ENCODE assay signal across 8 mouse cellular contexts in the genomic region with DNA sequence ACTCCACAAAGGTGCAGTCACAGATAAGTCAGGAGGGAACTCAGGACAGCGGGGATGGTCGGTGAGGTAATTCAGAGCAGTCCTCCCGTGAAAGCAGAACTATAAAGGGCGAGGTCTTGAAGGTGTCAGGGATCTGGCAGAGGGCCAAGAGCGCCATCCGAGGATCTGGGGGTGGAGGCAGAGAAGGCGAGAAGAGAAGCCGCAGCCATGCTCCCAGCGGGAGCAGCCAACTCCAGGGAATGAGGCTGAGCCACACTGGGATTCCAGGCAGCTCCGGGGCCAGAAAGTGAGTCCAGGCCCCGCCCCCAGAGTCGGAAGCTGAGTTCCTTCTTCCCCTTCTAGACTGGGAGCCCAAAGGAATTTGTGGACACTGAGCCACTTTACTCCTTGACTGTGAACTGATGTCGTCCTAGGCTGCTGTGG. TPM values are rescaled to one million over a fixed set of nuclear protein-coding genes. Genes with fewer than 3 reads are reported as not detected.
A peak's percentile ranks its signal among the peaks of the same experiment; 100 is the strongest.
DNase-seq lines count a peak whose midpoint lies in the region; ATAC-seq lines count a peak whose summit lies in the region.

No protein-coding gene starts in this region.

- no peaks in the 10 kb centered on the region for H3K27me3 ChIP-seq in intestine, embryonic 15.5 days (replicated peaks)
- no peaks in the 10 kb centered on the region for H3K27me3 ChIP-seq in liver, embryonic 15.5 days
- H3K27me3 ChIP-seq in neural tube, embryonic 14.5 days (ENCODE audit: control insufficient read depth, insufficient read depth, low read length): no peaks in the 10 kb centered on the region

- peak; percentile 12 to 34 for DNase-seq in urinary bladder, adult 18-20 months (ENCODE audit: low spot score in 2 of 2)
- no peak for DNase-seq in urinary bladder, postnatal 10 days (ENCODE audit: low spot score)
- DNase-seq in forelimb bud, embryonic 11.5 days (ENCODE audit: low read depth, low spot score): peak; percentile 42
- no peak for DNase-seq in thymus, postnatal 25 days
- DNase-seq in spleen, postnatal 14 days (ENCODE audit: low spot score in 2 of 2): no peak

- H3K9me3 ChIP-seq in intestine, embryonic 15.5 days: no peaks in the 10 kb centered on the region
- no peaks in the 10 kb centered on the region for H3K9me3 ChIP-seq in liver, embryonic 15.5 days (replicated peaks)
- no peaks in the 10 kb centered on the region for H3K9me3 ChIP-seq in neural tube, embryonic 14.5 days (ENCODE audit: control insufficient read depth, low read length)

- H3K4me3 ChIP-seq in intestine, embryonic 15.5 days (replicated peaks): 0 out of 2 replicates have a peak overlapping the region, but pooled peaks have one; percentile 14
- no peak overlapping the region for H3K4me3 ChIP-seq in liver, embryonic 15.5 days (replicated peaks)
- H3K4me3 ChIP-seq in neural tube, embryonic 14.5 days (ENCODE audit: low read depth, low read length): no peak overlapping the region

- H3K36me3 ChIP-seq in intestine, embryonic 15.5 days: no peaks in the 10 kb centered on the region
- no peaks in the 10 kb centered on the region for H3K36me3 ChIP-seq in liver, embryonic 15.5 days (replicated peaks)
- H3K36me3 ChIP-seq in neural tube, embryonic 14.5 days (ENCODE audit: control insufficient read depth, insufficient read depth, low read length): no peaks in the 10 kb centered on the region

- H3K4me2 ChIP-seq in intestine, embryonic 15.5 days (replicated peaks): peak overlapping the region; percentile 58
- H3K4me2 ChIP-seq in liver, embryonic 15.5 days: peak overlapping the region; percentile 44
- H3K4me2 ChIP-seq in neural tube, embryonic 14.5 days (ENCODE audit: low read depth, low read length): peak overlapping the region; percentile 16; the same call in 1 of the 2 replicates

- 4% methylated on average over 13 of the region's 13 CpGs for WGBS in intestine, embryonic 15.5 days
- WGBS in liver, embryonic 15.5 days (ENCODE audit: insufficient replicate concordance): 7% methylated on average over 13 of the region's 13 CpGs
- 6% methylated on average over 13 of the region's 13 CpGs for WGBS in neural tube, embryonic 14.5 days

- H3K4me1 ChIP-seq in intestine, embryonic 15.5 days (replicated peaks): peaks cover 18% of the 10 kb centered on the region
- 0 out of 2 replicates have a peak, but pooled peaks cover 2% of the 10 kb centered on the region for H3K4me1 ChIP-seq in liver, embryonic 15.5 days (replicated peaks)
- 0 out of 2 replicates have a peak, but pooled peaks cover 6% of the 10 kb centered on the region for H3K4me1 ChIP-seq in neural tube, embryonic 14.5 days (ENCODE audit: control insufficient read depth, insufficient read depth, low read length)

- H3K9ac ChIP-seq in intestine, embryonic 15.5 days: no peak overlapping the region; the same call in 1 of the 2 replicates
- H3K9ac ChIP-seq in liver, embryonic 15.5 days: no peak overlapping the region
- no peak overlapping the region for H3K9ac ChIP-seq in neural tube, embryonic 14.5 days (replicated peaks; ENCODE audit: low read depth, low read length)

- ATAC-seq in intestine, embryonic 15.5 days: peak; percentile 72
- ATAC-seq in liver, embryonic 15.5 days (ENCODE audit: insufficient read depth): no peak
- no peak; the same call in 1 of the 2 replicates for ATAC-seq in neural tube, embryonic 14.5 days (ENCODE audit: low read depth)

- peak overlapping the region; percentile 56; the same call in 1 of the 2 replicates for H3K27ac ChIP-seq in intestine, embryonic 15.5 days
- H3K27ac ChIP-seq in liver, embryonic 15.5 days (replicated peaks): no peak overlapping the region
- H3K27ac ChIP-seq in neural tube, embryonic 14.5 days (ENCODE audit: low read depth, low read length): no peak overlapping the region

RNA-seq across cellular contexts. Expression of a gene that starts 41.3 kb away (rescaled TPM):
- 26.4 TPM in 2 replicates for polyA plus RNA-seq in intestine, embryonic 15.5 days (2015; fragmentation: Nextera tagmentation; extraction: Ambion mirVana)
- polyA plus RNA-seq in liver, embryonic 15.5 days (2015; fragmentation: Nextera tagmentation; extraction: Ambion mirVana): 3.1 and 4.3 TPM in 2 replicates
- polyA plus RNA-seq in neural tube, embryonic 14.5 days (2014; fragmentation: Nextera tagmentation; extraction: Ambion mirVana): 33.1 and 37.0 TPM in 2 replicates

Comparison
In these comparisons a context has a peak if more than half of its experiments do, and no peak if none do; other contexts are left out.
1. DNase-seq: peak in urinary bladder, adult 18-20 months (2 of 2) and forelimb bud, embryonic 11.5 days (single experiment); none in urinary bladder, postnatal 10 days (single experiment), thymus, postnatal 25 days (single experiment) and spleen, postnatal 14 days (0 of 2).
2. Peak in every context shown above with its lines, with median percentiles within 50 percentile points of each other: H3K4me2 ChIP-seq.